Mouse (Mus musculus): ENCODE data around the gene Appbp2.
A peak's percentile ranks its signal among the peaks of the same experiment; 100 is the strongest.

GRCm38 (mm10) chr11:85182617-85183283 lies 52.2 kb downstream of the Appbp2 start:
- TF ChIP-seq CTCF (conservative IDR thresholded peaks at IDR 0.05; ENCODE audit: low read length) (peak; percentile 50), POU5F1 (IDR thresholded peaks at IDR 0.05; ENCODE audit: borderline replicate concordance, low read length) (no peak), NANOG (IDR thresholded peaks at IDR 0.05; ENCODE audit: borderline replicate concordance, low read length) (no peak)

Data from E14TG2a.4 (cell line).